Mouse (Mus musculus) CH12.LX (cell line): ENCODE measurements around the gene Mettl22. TPM values are rescaled to one million over a fixed set of nuclear protein-coding genes. Genes with fewer than 3 reads are reported as not detected.

Experiments
- DNase-seq: peaks from one replicate; pipeline ENCODE4 v3.0.0-alpha.2; 2013; ENCODE audit errors: extremely low read depth
- H3K27ac ChIP-seq: 2 replicates; pipeline ENCODE4 v1.5.1; 2012; ENCODE audit warnings: low read depth, mild to moderate bottlenecking, control low read depth, moderate library complexity; ENCODE audit not compliant: insufficient read depth
- H3K27me3 ChIP-seq: replicated peaks from 2 replicates; pipeline ENCODE3; 2012; ENCODE audit warnings: inconsistent platforms
- H3K36me3 ChIP-seq, 2 experiments: replicated peaks in 1 of 2; 2 replicates each; pipeline versions ENCODE3 to v1.6.1; 2012; ENCODE audit warnings: inconsistent platforms in 1 of 2, low read length in 1 of 2, mild to moderate bottlenecking in 1 of 2, mixed read lengths in 1 of 2, moderate library complexity in 1 of 2; ENCODE audit not compliant: control insufficient read depth in 1 of 2, insufficient read depth in 1 of 2
- H3K4me1 ChIP-seq, 2 experiments: 2 replicates each; pipeline ENCODE4 v1.6.1; 2012; ENCODE audit warnings: inconsistent platforms in 1 of 2, moderate library complexity in 1 of 2; ENCODE audit not compliant: insufficient read depth in 2 of 2, control insufficient read depth in 1 of 2
- H3K4me2 ChIP-seq: 2 replicates; pipeline ENCODE4 v1.6.1; 2012; ENCODE audit warnings: low read depth, mild to moderate bottlenecking, control low read depth; ENCODE audit not compliant: poor library complexity, insufficient read depth, severe bottlenecking
- H3K4me3 ChIP-seq, 3 experiments: fragments of 150-350 bp in 1 of 3; sonication (generic) in 1 of 3; replicated peaks in 1 of 3; 2 replicates each; pipeline versions ENCODE3 to v1.5.1; 2011 to 2012; ENCODE audit warnings: low read depth in 2 of 3, low read length in 2 of 3, mild to moderate bottlenecking in 2 of 3, moderate library complexity in 2 of 3, control low read depth in 1 of 3, improper control_type of control experiment in 1 of 3, inconsistent platforms in 1 of 3, mixed read lengths in 1 of 3; ENCODE audit not compliant: poor library complexity in 1 of 3
- H3K79me2 ChIP-seq: replicated peaks from 2 replicates; pipeline ENCODE4 v1.6.1; 2012; ENCODE audit warnings: mild to moderate bottlenecking, moderate library complexity; ENCODE audit not compliant: control insufficient read depth, poor library complexity, insufficient read depth, severe bottlenecking; ENCODE audit errors: extremely low read depth
- H3K9ac ChIP-seq: 2 replicates; pipeline ENCODE4 v1.6.1; 2012; ENCODE audit warnings: low read depth, mild to moderate bottlenecking, control low read depth, moderate library complexity; ENCODE audit not compliant: insufficient read depth
- H3K9me3 ChIP-seq: replicated peaks from 2 replicates; pipeline ENCODE3; 2012; ENCODE audit warnings: low read length, inconsistent platforms, mixed read lengths
- CHD1 ChIP-seq: IDR thresholded peaks from 2 replicates; pipeline ENCODE4 v1.6.1; 2012; ENCODE audit warnings: low read depth, low read length, improper control_type of control experiment, inconsistent platforms
- CHD2 ChIP-seq: IDR thresholded peaks from 2 replicates; pipeline ENCODE4 v1.6.1; 2011; ENCODE audit warnings: low read length, improper control_type of control experiment
- CTCF ChIP-seq, 2 experiments: IDR thresholded peaks in 1 of 2; conservative IDR thresholded peaks in 1 of 2; 2 replicates each; pipeline ENCODE4 v1.5.1; 2011 to 2012; ENCODE audit warnings: low read depth in 2 of 2, low read length in 2 of 2, improper control_type of control experiment in 1 of 2, inconsistent platforms in 1 of 2, mild to moderate bottlenecking in 1 of 2, moderate library complexity in 1 of 2
- E2F4 ChIP-seq: IDR thresholded peaks from 2 replicates; pipeline ENCODE4 v1.6.1; 2011; ENCODE audit warnings: low read depth, low read length, improper control_type of control experiment; ENCODE audit not compliant: insufficient replicate concordance
- HCFC1 ChIP-seq: IDR thresholded peaks from 2 replicates; pipeline ENCODE4 v1.6.1; 2012; ENCODE audit warnings: low read depth, mild to moderate bottlenecking, inconsistent platforms, low read length, improper control_type of control experiment
- JUN ChIP-seq: IDR thresholded peaks from 2 replicates; pipeline ENCODE4 v1.6.1; 2011; ENCODE audit warnings: low read depth, mild to moderate bottlenecking, low read length, improper control_type of control experiment, moderate library complexity; ENCODE audit not compliant: insufficient read depth
- JUND ChIP-seq: conservative IDR thresholded peaks from 2 replicates; pipeline ENCODE4 v1.6.1; 2011; ENCODE audit warnings: low read depth, low read length, improper control_type of control experiment
- KAT2A ChIP-seq: IDR thresholded peaks from 2 replicates; pipeline ENCODE4 v1.6.1; 2012; ENCODE audit warnings: low read length, improper control_type of control experiment, inconsistent platforms; ENCODE audit not compliant: insufficient replicate concordance
- MAX ChIP-seq: IDR thresholded peaks from 2 replicates; pipeline ENCODE4 v1.6.1; 2011; ENCODE audit warnings: low read length, improper control_type of control experiment
- MAZ ChIP-seq: IDR thresholded peaks from 2 replicates; pipeline ENCODE4 v1.6.1; 2012; ENCODE audit warnings: low read depth, mild to moderate bottlenecking, inconsistent platforms, low read length, improper control_type of control experiment, moderate library complexity
- MEF2A ChIP-seq: IDR thresholded peaks from 2 replicates; pipeline ENCODE4 v1.6.1; 2014; ENCODE audit warnings: low read depth, mild to moderate bottlenecking, inconsistent platforms, low read length, improper control_type of control experiment, borderline replicate concordance
- MYC ChIP-seq: IDR thresholded peaks from 2 replicates; pipeline ENCODE4 v1.6.1; 2011; ENCODE audit warnings: low read depth, mild to moderate bottlenecking, improper control_type of control experiment, low read length
- NELFE ChIP-seq: IDR thresholded peaks from 2 replicates; pipeline ENCODE4 v1.6.1; 2011; ENCODE audit warnings: low read depth, low read length, improper control_type of control experiment
- POLR2A ChIP-seq: IDR thresholded peaks from 2 replicates; pipeline ENCODE4 v1.6.1; 2011; ENCODE audit warnings: low read depth, mild to moderate bottlenecking, improper control_type of control experiment, low read length
- POLR2AphosphoS2 ChIP-seq: IDR thresholded peaks from 2 replicates; pipeline ENCODE4 v1.6.1; 2011; ENCODE audit warnings: low read depth, low read length, improper control_type of control experiment
- RAD21 ChIP-seq: IDR thresholded peaks from 2 replicates; pipeline ENCODE4 v1.6.1; 2011; ENCODE audit warnings: low read depth, mild to moderate bottlenecking, low read length, improper control_type of control experiment, moderate library complexity
- RCOR1 ChIP-seq: conservative IDR thresholded peaks from 2 replicates; pipeline ENCODE4 v1.6.1; 2012; ENCODE audit warnings: low read depth, mild to moderate bottlenecking, inconsistent platforms, low read length, improper control_type of control experiment
- SIN3A ChIP-seq: IDR thresholded peaks from 2 replicates; pipeline ENCODE4 v1.6.1; 2012; ENCODE audit warnings: low read length, improper control_type of control experiment, inconsistent platforms
- SMC3 ChIP-seq: IDR thresholded peaks from 2 replicates; pipeline ENCODE4 v1.6.1; 2011; ENCODE audit warnings: low read depth, low read length, improper control_type of control experiment
- TBP ChIP-seq: conservative IDR thresholded peaks from 2 replicates; pipeline ENCODE4 v1.6.1; 2011; ENCODE audit warnings: low read depth, low read length, improper control_type of control experiment
- ZC3H11A ChIP-seq: IDR thresholded peaks from 2 replicates; pipeline ENCODE4 v1.6.1; 2012; ENCODE audit warnings: low read depth, mild to moderate bottlenecking, inconsistent platforms, low read length, improper control_type of control experiment
- ZMIZ1 ChIP-seq: IDR thresholded peaks from 2 replicates; pipeline ENCODE4 v1.6.1; 2012; ENCODE audit warnings: low read depth, mild to moderate bottlenecking, inconsistent platforms, low read length, improper control_type of control experiment
- ZNF384 ChIP-seq: IDR thresholded peaks from 2 replicates; pipeline ENCODE4 v1.6.1; 2012; ENCODE audit warnings: low read depth, low read length, improper control_type of control experiment, inconsistent platforms
- dilution Hi-C: fragments of 300-500 bp; cut with MboI; formaldehyde crosslinking; loops from 2 replicates; pipeline ENCODE4 v1.14.3; 2020; ENCODE audit warnings: low sequenced_read_pairs; ENCODE audit not compliant: extremely low pct_unique_long_range_greater_than_20kb, extremely low pct_ligation_motif_present
- in situ Hi-C: fragments of 300-500 bp; cut with MboI; formaldehyde crosslinking; loops from 3 replicates; pipeline ENCODE4 v1.14.3; 2019; ENCODE audit warnings: low sequenced_read_pairs, low pct_ligation_motif_present, low pct_unique_long_range_greater_than_20kb, mixed read lengths
- polyA plus RNA-seq: library from polyadenylated mRNA; unstranded; fragments of >175 nt; gene quantifications from 2 replicates; pipeline ENCODE4 v1.2.1, GENCODE M21; 2012; ENCODE audit warnings: low read depth; ENCODE audit not compliant: insufficient read length
- total RNA-seq, 2 experiments: library from RNA; depleted of rRNA; stranded (reverse); fragments of 300-350 nt in 1 of 2; fragments of >200 nt in 1 of 2; gene quantifications; 2 replicates each; pipeline ENCODE4 v1.2.3; 2012 to 2014

The Mettl22 gene
- total and polyA plus RNA-seq, 3 experiments, result 27.5 to 64.2 (median 39.4) TPM

DNA sequence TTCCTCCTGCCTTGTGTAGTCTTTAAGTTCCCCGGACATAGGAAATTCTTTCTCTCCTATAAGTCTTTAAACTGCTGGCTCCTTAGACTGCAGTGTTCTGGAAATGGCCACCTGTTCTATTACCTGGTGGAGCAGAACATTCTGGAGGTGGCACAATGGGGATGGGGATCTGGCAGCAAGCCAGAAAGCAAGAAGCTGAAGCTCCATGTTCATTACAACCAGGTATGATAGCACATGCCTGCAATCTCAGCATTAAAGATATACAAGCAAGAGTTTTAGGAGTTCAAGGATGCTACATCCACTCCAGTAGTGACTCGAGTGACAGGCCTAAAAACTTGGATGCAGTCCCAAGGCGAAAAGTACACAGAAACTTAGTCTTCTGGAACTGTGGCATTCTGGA lies 38.0 kb upstream of the Mettl22 start:
- Histone ChIP-seq H3K9ac (no peak overlapping the region), H3K4me1 (no peaks in the 10 kb centered on the region), H3K9me3 (no peaks in the 10 kb centered on the region), H3K36me3 (no peaks in the 10 kb centered on the region), H3K27me3 (peaks cover 32% of the 10 kb centered on the region), H3K27ac (no peak overlapping the region), H3K4me2 (no peak overlapping the region), H3K79me2 (no peaks in the 10 kb centered on the region), H3K4me3 (no peak overlapping the region)
- no peak for DNase-seq
- TF ChIP-seq TBP (no peak), ZC3H11A (no peak), ZNF384 (no peak), NELFE (no peak), ZMIZ1 (no peak), POLR2AphosphoS2 (no peak), JUND (no peak), MAX (no peak), JUN (no peak), CHD2 (no peak), CHD1 (no peak)
- in situ Hi-C loops, result no loop called here
- dilution Hi-C loops, result no loop called here

DNA sequence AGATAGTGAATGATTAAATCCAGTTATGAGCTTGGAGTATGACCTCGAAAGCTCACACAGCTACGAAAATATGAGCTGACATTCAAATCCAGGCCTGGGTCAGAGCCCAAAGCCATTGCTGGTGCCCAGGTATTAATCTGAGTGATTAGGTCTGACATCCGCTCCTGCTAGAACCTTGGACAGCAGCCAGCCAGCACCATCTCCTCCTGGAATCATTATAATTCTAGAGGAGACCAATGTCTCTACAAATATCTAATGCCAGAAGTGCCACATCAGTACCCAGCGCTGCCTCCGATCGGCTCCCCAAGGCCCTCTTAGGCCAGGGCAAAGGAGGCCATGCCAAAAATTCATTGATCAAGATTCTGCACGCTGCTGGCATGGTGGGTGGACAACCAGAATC lies 25.7 kb upstream of the Mettl22 start:
- no peak for TF ChIP-seq E2F4
- no peak for TF ChIP-seq MYC
- no peak for TF ChIP-seq MEF2A
- TF ChIP-seq CTCF (conservative IDR thresholded peaks at IDR 0.05 in 1 of 2, IDR thresholded peaks at IDR 0.05 in 1 of 2; ENCODE audit: low read depth in 2 of 2, low read length in 2 of 2), result no peak
- TF ChIP-seq SIN3A, result no peak
- TF ChIP-seq MAZ, result no peak
- no peak for TF ChIP-seq SMC3
- no peak for TF ChIP-seq RAD21
- TF ChIP-seq HCFC1, result no peak
- no peak for TF ChIP-seq CHD1
- no peak for TF ChIP-seq POLR2A
- TF ChIP-seq ZMIZ1, result no peak
- TF ChIP-seq CHD2, result no peak
- TF ChIP-seq JUND, result no peak
- no peak for TF ChIP-seq RCOR1
- TF ChIP-seq MAX, result no peak
- no peak for TF ChIP-seq KAT2A
- TF ChIP-seq NELFE, result no peak
- in situ Hi-C loops (no loop called here), dilution Hi-C loops (no loop called here)

More for the DNA sequence above, 25.7 kb upstream of the Mettl22 start:
- Histone ChIP-seq H3K9ac (no peak overlapping the region), H3K4me3 (no peak overlapping the region), H3K27ac (no peak overlapping the region), H3K4me1 (no peaks in the 10 kb centered on the region), H3K79me2 (no peaks in the 10 kb centered on the region), H3K4me2 (no peak overlapping the region), H3K36me3 (no peaks in the 10 kb centered on the region), H3K9me3 (peaks cover 3% of the 10 kb centered on the region), H3K27me3 (peaks cover 88% of the 10 kb centered on the region)
- no peak for DNase-seq
